Mouse (Mus musculus) limb, embryonic 14.5 days (tissue): ENCODE measurements around the gene Nhlh1. TPM values are rescaled to one million over a fixed set of nuclear protein-coding genes. Genes with fewer than 3 reads are reported as not detected.

Source experiments
- ATAC-seq: fragments of 200-750 bp; cut with Nextera tagmentation; 2 replicates; pipeline ENCODE4 v1.8.0; 2017; ENCODE audit warnings: low read depth, moderate number of reproducible peaks, moderate TSS enrichment; ENCODE audit not compliant: low FRiP score
- DNase-seq: peaks from one replicate; pipeline ENCODE4 v3.0.0-alpha.2; 2015; ENCODE audit warnings: low spot score
- H3K27ac ChIP-seq: fragments of 300-500 bp; sonication (generic); replicated peaks from 2 replicates; pipeline ENCODE4 v1.5.1; 2014; ENCODE audit warnings: low read depth, mild to moderate bottlenecking, low read length, moderate library complexity, mixed read lengths
- H3K27me3 ChIP-seq: fragments of 300-500 bp; sonication (generic); 2 replicates; pipeline ENCODE4 v1.6.1; 2014; ENCODE audit warnings: low read length, mixed read lengths; ENCODE audit not compliant: control insufficient read depth, insufficient read depth
- H3K36me3 ChIP-seq: fragments of 300-500 bp; sonication (generic); 2 replicates; pipeline ENCODE4 v1.6.1; 2014; ENCODE audit warnings: mild to moderate bottlenecking, low read length, moderate library complexity, mixed read lengths; ENCODE audit not compliant: control insufficient read depth, insufficient read depth
- H3K4me1 ChIP-seq: fragments of 300-500 bp; sonication (generic); 2 replicates; pipeline ENCODE4 v1.6.1; 2014; ENCODE audit warnings: antibody characterized with exemption, low read length, mixed read lengths; ENCODE audit not compliant: control insufficient read depth, insufficient read depth
- H3K4me2 ChIP-seq: fragments of 300-500 bp; sonication (generic); replicated peaks from 2 replicates; pipeline ENCODE4 v1.6.1; 2014; ENCODE audit warnings: low read depth, mild to moderate bottlenecking, low read length, moderate library complexity; ENCODE audit not compliant: severe bottlenecking
- H3K4me3 ChIP-seq: fragments of 300-500 bp; sonication (generic); replicated peaks from 2 replicates; pipeline ENCODE4 v1.5.1; 2014; ENCODE audit warnings: low read length
- H3K9ac ChIP-seq: fragments of 300-500 bp; sonication (generic); 2 replicates; pipeline ENCODE4 v1.6.1; 2014; ENCODE audit warnings: mild to moderate bottlenecking, low read depth, low read length, moderate library complexity; ENCODE audit not compliant: severe bottlenecking
- H3K9me3 ChIP-seq: fragments of 300-500 bp; sonication (generic); 2 replicates; pipeline ENCODE4 v1.6.1; 2016; ENCODE audit warnings: low read length; ENCODE audit not compliant: control insufficient read depth
- POLR2A ChIP-seq: fragments of 200-500 bp; IDR thresholded peaks from 2 replicates; pipeline ENCODE4 v1.8.0; 2012; ENCODE audit warnings: inconsistent platforms, mild to moderate bottlenecking, moderate library complexity, borderline replicate concordance; ENCODE audit not compliant: insufficient read depth, insufficient read length; ENCODE audit errors: extremely low read depth
- WGBS: fragments of 180-500 bp; shearing (Covaris S2); extraction: QIAGEN DNeasy Blood & Tissue Kit; methylation state at CpG from one replicate; pipeline ENCODE4 v1.1.7; 2014; 5-methylcytosine and 5-hydroxymethylcytosine counted together
- polyA plus RNA-seq, 2 experiments: library from polyadenylated mRNA; depleted of rRNA in 1 of 2; stranded (reverse) in 1 of 2; unstranded in 1 of 2; fragments of >200 nt; fragmentation: Nextera tagmentation in 1 of 2; extraction: Ambion mirVana in 1 of 2; gene quantifications; 2 replicates each; pipeline versions ENCODE4 v1.2.1 to v1.2.3; 2012 to 2014

The Nhlh1 gene
- polyA plus RNA-seq, 2 experiments: 0.25 TPM; not detected in 1

DNA sequence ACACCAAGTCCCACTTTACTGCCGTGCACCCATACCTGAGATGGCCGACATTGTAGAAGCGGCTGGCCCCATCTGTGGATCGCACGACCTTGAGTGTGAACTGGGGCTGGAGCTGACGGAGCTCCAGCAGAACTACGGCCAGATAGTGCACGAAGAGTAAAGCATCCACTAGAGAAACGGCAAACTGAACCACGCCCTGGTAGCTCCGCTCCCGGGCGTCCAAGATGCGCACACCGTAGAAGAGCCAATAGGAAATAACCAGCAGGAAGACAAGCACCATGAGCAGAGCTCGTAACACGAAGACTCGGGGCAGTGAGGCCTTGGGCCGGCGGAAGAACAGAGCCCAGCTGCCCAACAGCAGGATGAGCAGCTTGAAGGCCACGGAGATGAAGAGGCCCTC is 48.0 kb downstream of the Nhlh1 start:
- H3K27me3 ChIP-seq: no peaks in the 10 kb centered on the region
- no peak overlapping the region for H3K4me3 ChIP-seq
- WGBS: 94% methylated on average over 21 of the region's 21 CpGs
- H3K4me2 ChIP-seq: no peak overlapping the region
- ATAC-seq (no peak), DNase-seq (no peak)
- peaks cover 83% of the 10 kb centered on the region for H3K36me3 ChIP-seq
- no peaks in the 10 kb centered on the region for H3K4me1 ChIP-seq
- TF ChIP-seq POLR2A: no peak
- H3K27ac ChIP-seq: no peak overlapping the region
- no peaks in the 10 kb centered on the region for H3K9me3 ChIP-seq
- no peak overlapping the region for H3K9ac ChIP-seq

DNA sequence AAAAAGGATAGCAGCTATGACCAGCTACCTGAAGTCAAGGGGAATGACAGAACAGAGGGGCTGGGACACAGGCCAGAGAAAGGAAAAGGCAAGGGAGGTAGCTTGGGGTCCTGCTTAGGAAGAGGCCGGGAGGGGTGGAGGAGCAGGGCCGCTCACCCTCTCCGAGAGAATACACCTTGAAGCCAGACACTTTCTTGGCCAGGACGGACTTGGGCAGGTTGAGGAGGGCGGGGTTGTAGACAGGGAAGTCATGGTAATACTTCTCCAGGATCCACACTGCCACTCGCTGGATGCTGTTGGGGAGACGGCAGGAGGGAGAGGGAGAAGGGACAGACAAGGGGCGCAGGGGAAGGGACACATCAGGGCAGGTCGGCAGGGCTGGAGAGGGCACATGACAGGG is 49.0 kb downstream of the Nhlh1 start:
- H3K4me3 ChIP-seq: no peak overlapping the region
- H3K9me3 ChIP-seq: no peaks in the 10 kb centered on the region
- no peak for DNase-seq
- no peaks in the 10 kb centered on the region for H3K27me3 ChIP-seq
- H3K4me1 ChIP-seq: no peaks in the 10 kb centered on the region
- H3K36me3 ChIP-seq: peaks cover 93% of the 10 kb centered on the region
- H3K4me2 ChIP-seq: no peak overlapping the region
- no peak overlapping the region for H3K9ac ChIP-seq
- 92% methylated on average over 9 of the region's 9 CpGs for WGBS
- no peak overlapping the region for H3K27ac ChIP-seq
- ATAC-seq: no peak
- no peak for TF ChIP-seq POLR2A

DNA sequence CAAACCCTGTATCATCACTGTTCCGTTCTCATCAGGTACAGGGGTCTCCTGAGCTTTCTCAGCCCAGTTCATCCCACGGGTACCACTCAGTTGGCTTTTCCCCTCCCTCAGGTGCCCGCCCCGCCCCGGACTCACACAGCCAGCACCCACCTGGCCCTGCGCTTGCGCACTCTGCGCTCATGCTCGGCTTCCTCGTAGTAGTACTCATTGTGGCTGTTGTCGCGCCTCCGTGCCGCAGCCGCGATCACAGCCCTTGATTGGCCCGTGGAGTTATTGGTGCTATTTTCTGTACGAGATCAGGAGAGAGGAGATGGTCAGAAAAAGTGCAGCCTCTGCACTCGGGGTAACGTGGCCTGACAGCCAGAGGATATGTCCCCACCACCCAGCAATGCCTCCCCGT is 49.6 kb downstream of the Nhlh1 start:
- Histone ChIP-seq H3K27ac (no peak overlapping the region), H3K4me1 (no peaks in the 10 kb centered on the region), H3K36me3 (peaks cover 94% of the 10 kb centered on the region), H3K27me3 (no peaks in the 10 kb centered on the region), H3K4me3 (no peak overlapping the region), H3K4me2 (no peak overlapping the region), H3K9me3 (no peaks in the 10 kb centered on the region), H3K9ac (no peak overlapping the region)
- WGBS: 94% methylated on average over 21 of the region's 21 CpGs
- no peak for ATAC-seq
- no peak for DNase-seq
- TF ChIP-seq POLR2A: no peak

Other genes with a start within 250 kb of the Nhlh1 start
- gene Cd84, start 217.9 kb downstream of the Nhlh1 start, polyA plus RNA-seq (2012; rRNA removed): 1.2 and 1.7 TPM in 2 replicates
- 2.3 and 2.8 TPM in 2 replicates for gene Cd84, start 217.9 kb downstream of the Nhlh1 start, polyA plus RNA-seq (2014; fragmentation: Nextera tagmentation; extraction: Ambion mirVana)
- gene Gm10521, start 161.9 kb downstream of the Nhlh1 start, polyA plus RNA-seq (2012; rRNA removed): 0.16 and 0.18 TPM in 2 replicates
- gene Gm10521, start 161.9 kb downstream of the Nhlh1 start, polyA plus RNA-seq (2014; fragmentation: Nextera tagmentation; extraction: Ambion mirVana): not detected in 2 replicates
- 0.04 and 0.11 TPM in 2 replicates for gene Slamf6, start 140.1 kb downstream of the Nhlh1 start, polyA plus RNA-seq (2012; rRNA removed)
- 0.32 TPM in 1 of 2 replicates, not detected in the other for gene Slamf6, start 140.1 kb downstream of the Nhlh1 start, polyA plus RNA-seq (2014; fragmentation: Nextera tagmentation; extraction: Ambion mirVana)
- 29.4 and 35.6 TPM in 2 replicates for gene Vangl2, start 29.1 kb downstream of the Nhlh1 start, polyA plus RNA-seq (2012; rRNA removed)
- 15.6 and 19.1 TPM in 2 replicates for gene Vangl2, start 29.1 kb downstream of the Nhlh1 start, polyA plus RNA-seq (2014; fragmentation: Nextera tagmentation; extraction: Ambion mirVana)
- gene Copa, start 25.0 kb upstream of the Nhlh1 start, polyA plus RNA-seq (2012; rRNA removed): 187 and 191 TPM in 2 replicates
- gene Copa, start 25.0 kb upstream of the Nhlh1 start, polyA plus RNA-seq (2014; fragmentation: Nextera tagmentation; extraction: Ambion mirVana): 230 and 247 TPM in 2 replicates
- 137 and 161 TPM in 2 replicates for gene Ncstn, start 25.2 kb upstream of the Nhlh1 start, polyA plus RNA-seq (2012; rRNA removed)
- gene Ncstn, start 25.2 kb upstream of the Nhlh1 start, polyA plus RNA-seq (2014; fragmentation: Nextera tagmentation; extraction: Ambion mirVana): 98.4 and 103 TPM in 2 replicates
- gene Pex19, start 69.2 kb upstream of the Nhlh1 start, polyA plus RNA-seq (2012; rRNA removed): 100 and 115 TPM in 2 replicates
- 129 and 135 TPM in 2 replicates for gene Pex19, start 69.2 kb upstream of the Nhlh1 start, polyA plus RNA-seq (2014; fragmentation: Nextera tagmentation; extraction: Ambion mirVana)
- gene Dcaf8, start 90.5 kb upstream of the Nhlh1 start, polyA plus RNA-seq (2012; rRNA removed): 120 TPM in 2 replicates
- gene Dcaf8, start 90.5 kb upstream of the Nhlh1 start, polyA plus RNA-seq (2014; fragmentation: Nextera tagmentation; extraction: Ambion mirVana): 121 and 131 TPM in 2 replicates
- 106 and 108 TPM in 2 replicates for gene Pea15a, start 149.2 kb upstream of the Nhlh1 start, polyA plus RNA-seq (2012; rRNA removed)
- 119 and 122 TPM in 2 replicates for gene Pea15a, start 149.2 kb upstream of the Nhlh1 start, polyA plus RNA-seq (2014; fragmentation: Nextera tagmentation; extraction: Ambion mirVana)
- gene Casq1, start 162.3 kb upstream of the Nhlh1 start, polyA plus RNA-seq (2012; rRNA removed): 13.3 and 17.8 TPM in 2 replicates
- 11.3 and 14.9 TPM in 2 replicates for gene Casq1, start 162.3 kb upstream of the Nhlh1 start, polyA plus RNA-seq (2014; fragmentation: Nextera tagmentation; extraction: Ambion mirVana)
- gene Atp1a4, start 200.8 kb upstream of the Nhlh1 start, polyA plus RNA-seq (2012; rRNA removed): 0.03 TPM in 1 of 2 replicates, not detected in the other
- gene Atp1a4, start 200.8 kb upstream of the Nhlh1 start, polyA plus RNA-seq (2014; fragmentation: Nextera tagmentation; extraction: Ambion mirVana): not detected in 2 replicates
- gene Igsf8, start 204.1 kb upstream of the Nhlh1 start, polyA plus RNA-seq (2012; rRNA removed): 71.4 and 86.4 TPM in 2 replicates
- 49.8 and 50.1 TPM in 2 replicates for gene Igsf8, start 204.1 kb upstream of the Nhlh1 start, polyA plus RNA-seq (2014; fragmentation: Nextera tagmentation; extraction: Ambion mirVana)
- 11.3 and 13.5 TPM in 2 replicates for gene Atp1a2, start 240.5 kb upstream of the Nhlh1 start, polyA plus RNA-seq (2012; rRNA removed)
- 1.7 and 1.8 TPM in 2 replicates for gene Atp1a2, start 240.5 kb upstream of the Nhlh1 start, polyA plus RNA-seq (2014; fragmentation: Nextera tagmentation; extraction: Ambion mirVana)